Mouse (Mus musculus) C2C12 (cell line): Measurements from ENCODE around the gene Jup. TPM values are rescaled to one million over a fixed set of nuclear protein-coding genes. Genes with fewer than 3 reads are reported as not detected.
A peak's percentile ranks its signal among the peaks of the same experiment; 100 is the strongest.
"Not testable (repeated sequence)": the region's sequence is repeated elsewhere in the genome, so short reads cannot be mapped to it uniquely, and the experiment has no call there.

Experiments
- H3K27me3 ChIP-seq: one replicate; pipeline ENCODE4 v1.6.1; 2011; ENCODE audit not compliant: control insufficient read depth, insufficient read depth, insufficient read length
- H3K36me3 ChIP-seq: one replicate; pipeline ENCODE4 v1.6.1; 2011; ENCODE audit not compliant: control insufficient read depth, insufficient read depth
- H3K4me3 ChIP-seq: one replicate; pipeline ENCODE4 v1.5.1; 2011; ENCODE audit warnings: mild to moderate bottlenecking, control low read depth; ENCODE audit not compliant: poor library complexity, insufficient read depth, severe bottlenecking
- H3K79me2 ChIP-seq: one replicate; pipeline ENCODE4 v1.6.1; 2011; ENCODE audit not compliant: control insufficient read depth, insufficient read depth
- H3K79me3 ChIP-seq: one replicate; pipeline ENCODE4 v1.6.1; 2011; ENCODE audit warnings: low read depth, control low read depth
- H3ac ChIP-seq: one replicate; pipeline ENCODE3; 2011; ENCODE audit warnings: low read depth; ENCODE audit not compliant: control insufficient read depth, insufficient read length
- CEBPB ChIP-seq: IDR thresholded peaks from one replicate; pipeline ENCODE4 v1.6.1; 2011; ENCODE audit warnings: low read depth, mild to moderate bottlenecking, control low read depth, moderate library complexity
- CTCF ChIP-seq: IDR thresholded peaks from one replicate; pipeline ENCODE4 v1.5.1; 2011; ENCODE audit not compliant: control insufficient read depth, insufficient read depth, insufficient read length
- FOSL1 ChIP-seq: IDR thresholded peaks from one replicate; pipeline ENCODE4 v1.8.0; 2011; ENCODE audit warnings: mild to moderate bottlenecking, low read length; ENCODE audit not compliant: poor library complexity, insufficient read depth, severe bottlenecking
- MAX ChIP-seq: IDR thresholded peaks from one replicate; pipeline ENCODE4 v1.6.1; 2011; ENCODE audit warnings: mild to moderate bottlenecking, control low read depth
- MYOD1 ChIP-seq: IDR thresholded peaks from one replicate; pipeline ENCODE4 v1.6.1; 2011; ENCODE audit warnings: low read depth; ENCODE audit not compliant: control insufficient read depth, insufficient read length
- MYOG ChIP-seq: IDR thresholded peaks from one replicate; pipeline ENCODE4 v1.6.1; 2011; ENCODE audit not compliant: control insufficient read depth, insufficient read length; ENCODE audit errors: extremely low read depth
- USF1 ChIP-seq: IDR thresholded peaks from one replicate; pipeline ENCODE4 v1.6.1; 2011; ENCODE audit warnings: low read depth, mild to moderate bottlenecking, control low read depth, moderate library complexity
- polyA plus RNA-seq: library from polyadenylated mRNA; unstranded; fragments of >200 nt; fragmentation: generic; extraction: Trizol; gene quantifications from one replicate; pipeline ENCODE4 v1.2.1, GENCODE M21; 2012; ENCODE audit warnings: missing spikeins

Jup gene
- polyA plus RNA-seq, 1 experiment: 127 TPM

DNA sequence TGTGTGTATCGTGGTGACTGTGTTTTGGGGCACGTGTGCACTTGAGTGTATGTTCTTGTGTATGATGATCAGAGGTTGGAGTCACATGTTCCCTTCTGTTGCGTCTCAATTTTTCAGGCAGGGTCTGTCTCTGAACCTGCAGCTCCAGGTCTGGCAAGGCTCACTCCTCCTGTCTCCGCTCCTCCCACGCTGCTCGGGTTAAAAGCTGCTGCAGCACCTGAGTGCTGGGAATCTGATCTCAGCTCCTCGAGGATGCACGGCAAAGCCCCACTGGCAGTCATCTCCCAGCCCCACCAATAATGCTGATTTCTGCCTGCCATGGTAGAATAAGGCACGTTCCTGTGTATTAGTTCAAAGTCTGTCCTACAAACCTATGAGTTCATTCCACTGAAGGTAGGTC is 22.4 kb downstream of the Jup start:
- Histone ChIP-seq H3K79me3 (no peaks in the 10 kb centered on the region), H3K4me3 (no peak overlapping the region), H3K36me3 (peaks cover 86% of the 10 kb centered on the region), H3K79me2 (no peaks in the 10 kb centered on the region), H3ac (no peak overlapping the region), H3K27me3 (no peaks in the 10 kb centered on the region)
- no peak for TF ChIP-seq FOSL1
- no peak for TF ChIP-seq MYOG
- no peak for TF ChIP-seq MAX
- TF ChIP-seq CTCF: no peak
- TF ChIP-seq CEBPB: no peak
- no peak for TF ChIP-seq MYOD1
- TF ChIP-seq USF1: no peak

DNA sequence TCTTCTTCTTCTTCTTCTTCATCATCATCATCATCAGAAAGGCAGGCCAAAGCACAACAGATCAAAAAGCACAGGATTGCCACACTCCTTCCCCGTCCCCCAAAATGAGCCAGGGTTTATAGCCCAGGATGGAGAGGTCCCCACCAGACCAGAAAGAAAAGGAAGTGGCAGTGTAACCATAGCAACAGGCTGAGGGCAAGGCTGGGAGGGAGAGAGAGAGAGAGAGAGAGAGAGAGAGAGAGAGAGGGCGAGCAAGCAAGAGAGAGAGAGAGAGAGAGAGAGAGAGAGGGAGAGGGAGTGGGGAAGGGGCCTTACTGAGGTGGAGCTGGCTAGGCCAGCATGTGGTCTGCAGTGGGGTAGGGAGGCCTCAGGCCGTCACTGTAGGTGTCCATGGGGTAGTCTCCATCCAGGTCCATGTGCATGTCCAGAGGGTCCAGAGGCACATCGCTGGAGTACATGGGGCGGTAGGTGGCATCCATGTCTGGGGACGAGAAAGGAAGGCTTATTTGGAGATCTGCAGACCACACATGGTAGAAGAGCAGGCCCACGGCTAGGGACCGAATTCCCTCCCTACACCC is 25.5 kb downstream of the Jup start:
- peaks cover 65% of the 10 kb centered on the region for H3K36me3 ChIP-seq
- no peaks in the 10 kb centered on the region for H3K27me3 ChIP-seq
- TF ChIP-seq MAX: no peak
- TF ChIP-seq CEBPB: no peak
- TF ChIP-seq FOSL1: no peak
- TF ChIP-seq USF1: no peak
- TF ChIP-seq MYOG: no peak
- no peaks in the 10 kb centered on the region for H3K79me3 ChIP-seq
- H3K4me3 ChIP-seq: no peak overlapping the region
- no peak overlapping the region for H3ac ChIP-seq
- H3K79me2 ChIP-seq: no peaks in the 10 kb centered on the region

DNA sequence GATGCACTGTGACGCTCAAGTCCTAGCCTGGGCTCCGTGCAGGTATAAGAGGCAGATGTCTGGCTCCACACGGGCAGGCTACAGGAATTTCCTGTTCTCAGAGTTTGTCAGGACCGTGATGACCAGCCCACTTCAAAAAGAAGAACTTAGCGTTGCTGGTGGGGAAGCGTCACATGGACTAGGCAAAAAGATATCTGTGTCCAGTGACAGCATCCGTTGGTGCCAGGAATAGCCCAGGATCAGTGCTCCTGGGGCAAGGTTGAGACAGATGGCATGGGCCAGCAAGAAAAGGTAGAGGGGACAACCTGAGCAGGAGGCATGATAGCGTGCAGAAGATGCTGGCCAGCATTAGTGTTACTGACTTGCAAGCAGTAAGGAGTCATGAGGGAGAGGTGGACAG is 27.7 kb downstream of the Jup start:
- Histone ChIP-seq H3K4me3 (no peak overlapping the region), H3K79me3 (no peaks in the 10 kb centered on the region), H3ac (no peak overlapping the region), H3K79me2 (no peaks in the 10 kb centered on the region), H3K27me3 (no peaks in the 10 kb centered on the region), H3K36me3 (peaks cover 45% of the 10 kb centered on the region)
- TF ChIP-seq MAX: no peak
- no peak for TF ChIP-seq FOSL1
- no peak for TF ChIP-seq MYOD1
- no peak for TF ChIP-seq MYOG
- TF ChIP-seq CTCF: no peak
- no peak for TF ChIP-seq CEBPB
- no peak for TF ChIP-seq USF1

DNA sequence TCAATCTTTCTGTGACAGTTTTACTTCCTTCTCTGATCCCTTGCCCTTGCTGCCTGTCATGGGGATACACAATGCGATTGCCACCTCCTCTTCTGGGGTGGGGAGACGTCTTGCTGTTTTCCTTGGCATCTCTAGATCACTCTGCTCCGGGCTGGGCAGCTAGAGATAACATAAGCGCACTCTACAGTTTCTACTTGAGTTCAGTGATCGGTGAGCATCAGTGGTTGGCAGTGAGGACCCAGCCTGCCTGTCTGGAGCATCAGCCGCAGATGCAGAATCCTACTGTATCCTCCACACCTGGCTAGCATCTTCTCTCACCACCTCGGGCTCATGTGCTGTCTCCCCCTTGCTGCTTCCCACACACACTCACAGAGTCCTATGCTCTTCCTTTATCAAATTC is 28.4 kb downstream of the Jup start:
- TF ChIP-seq CEBPB: no peak
- TF ChIP-seq MAX: no peak
- no peak for TF ChIP-seq MYOD1
- TF ChIP-seq FOSL1: no peak
- no peak for TF ChIP-seq MYOG
- no peak for TF ChIP-seq CTCF
- TF ChIP-seq USF1: no peak
- no peak overlapping the region for H3ac ChIP-seq
- H3K79me2 ChIP-seq: no peaks in the 10 kb centered on the region
- H3K79me3 ChIP-seq: no peaks in the 10 kb centered on the region
- H3K27me3 ChIP-seq: no peaks in the 10 kb centered on the region
- H3K36me3 ChIP-seq: peaks cover 40% of the 10 kb centered on the region
- H3K4me3 ChIP-seq: no peak overlapping the region

DNA sequence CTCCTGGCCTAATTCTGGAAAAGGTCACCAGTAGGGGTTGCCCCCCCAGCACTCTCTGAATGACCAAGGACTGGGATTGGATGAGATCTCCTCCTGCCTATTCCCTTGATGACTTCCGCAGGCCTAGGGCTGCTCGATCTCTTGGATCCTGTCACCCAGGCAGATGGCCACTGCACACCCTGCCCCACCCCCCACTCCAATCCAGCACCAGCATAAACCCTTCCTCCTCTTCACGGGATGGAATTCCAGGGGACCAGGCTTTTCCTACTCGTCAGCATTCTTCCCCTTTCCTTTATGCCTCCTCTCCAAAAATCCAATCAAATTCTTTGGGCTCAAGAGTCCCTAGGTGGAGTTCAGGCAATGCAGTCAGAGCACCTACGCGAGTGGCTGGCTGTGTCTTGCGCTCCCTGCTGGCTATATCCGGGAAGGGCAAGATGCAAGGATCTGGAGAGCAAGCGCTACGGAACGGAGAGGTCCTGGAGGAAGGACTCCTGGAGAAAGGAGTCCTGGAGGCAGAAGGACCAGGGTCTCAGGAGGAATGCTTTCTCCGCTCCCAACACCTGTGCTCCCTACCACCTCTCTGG is 34.5 kb downstream of the Jup start:
- Histone ChIP-seq H3K27me3 (peaks cover 3% of the 10 kb centered on the region), H3K36me3 (no peaks in the 10 kb centered on the region), H3K79me2 (no peaks in the 10 kb centered on the region), H3K4me3 (no peak overlapping the region), H3ac (no peak overlapping the region), H3K79me3 (no peaks in the 10 kb centered on the region)
- no peak for TF ChIP-seq USF1
- no peak for TF ChIP-seq MAX
- TF ChIP-seq MYOG: no peak
- TF ChIP-seq FOSL1: no peak
- TF ChIP-seq CTCF: peak; percentile 49

DNA sequence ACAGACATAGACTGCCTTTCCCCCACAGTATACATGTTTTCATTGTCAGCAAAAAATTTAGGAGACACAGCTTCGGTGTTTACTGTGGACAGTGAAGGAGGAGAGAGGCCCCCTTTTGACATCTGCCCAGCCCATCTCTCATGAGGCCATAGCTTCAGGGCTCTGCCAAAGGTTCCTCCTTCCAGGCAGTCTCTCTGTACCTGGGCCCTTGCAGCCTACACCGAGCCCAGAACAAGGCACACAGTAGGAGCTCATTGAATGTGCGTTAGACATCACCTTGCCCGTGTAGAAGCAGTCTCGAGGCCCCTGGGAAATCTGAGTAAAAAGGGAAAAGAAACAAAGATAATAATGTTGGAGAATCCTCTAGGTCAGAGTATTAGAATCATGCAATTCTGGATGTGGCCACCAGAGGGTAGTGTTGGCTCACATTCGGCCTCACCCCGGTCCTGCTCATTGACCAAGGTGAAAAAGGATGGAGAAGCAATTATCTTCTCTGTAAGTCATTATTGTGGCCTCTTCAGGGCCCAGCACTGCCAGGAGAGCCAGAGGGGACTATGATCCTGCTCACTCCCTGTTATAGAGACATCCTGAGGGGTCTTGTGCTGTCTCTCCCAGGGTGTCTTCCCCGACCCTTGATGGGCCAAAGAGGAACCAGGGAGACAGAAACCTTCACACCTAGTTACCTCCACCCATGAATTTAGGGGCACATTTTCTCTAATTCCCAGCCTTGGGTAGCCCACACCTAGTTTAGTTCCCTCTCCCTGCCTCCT is 35.2 kb downstream of the Jup start:
- peak; percentile 35 for TF ChIP-seq CTCF
- TF ChIP-seq MYOG: no peak
- Histone ChIP-seq H3K36me3 (no peaks in the 10 kb centered on the region), H3K79me3 (no peaks in the 10 kb centered on the region), H3K4me3 (no peak overlapping the region), H3K79me2 (no peaks in the 10 kb centered on the region), H3K27me3 (peaks cover 3% of the 10 kb centered on the region), H3ac (no peak overlapping the region)

DNA sequence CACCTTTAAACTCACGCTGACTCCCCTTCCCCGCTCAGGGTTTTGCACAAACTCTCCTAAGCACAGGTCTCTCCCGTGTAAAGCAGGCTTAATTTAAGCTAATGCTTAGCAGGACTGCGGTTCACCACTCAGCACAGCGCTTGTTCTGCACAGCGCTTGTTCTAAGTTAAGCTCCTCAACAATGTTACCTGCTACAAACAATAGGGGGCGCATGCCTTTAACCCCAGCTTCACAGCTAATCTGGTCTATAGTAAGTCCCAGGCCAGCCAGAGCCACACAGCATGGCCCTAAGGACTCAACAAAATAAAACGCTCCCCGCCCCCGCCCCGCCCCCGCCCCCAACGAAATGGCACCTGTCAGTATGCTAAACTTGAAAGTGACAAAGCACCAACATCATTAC is 36.5 kb downstream of the Jup start:
- not testable (repeated sequence) for H3K4me3 ChIP-seq, H3K36me3 ChIP-seq, H3ac ChIP-seq, H3K79me3 ChIP-seq, H3K27me3 ChIP-seq, H3K79me2 ChIP-seq
